Mouse (Mus musculus): ENCODE data around the gene Rpl13a. TPM values are rescaled to one million over a fixed set of nuclear protein-coding genes. Genes with fewer than 3 reads are reported as not detected.

Rpl13a gene
- polyA plus RNA-seq, 1 experiment: 859 TPM

GRCm38 (mm10) chr7:45162996-45163615, 34.5 kb upstream of the Rpl13a start:
- Histone ChIP-seq H3K4me1 (ENCODE audit: control insufficient read depth, insufficient read depth, low read length) (peaks cover 23% of the 10 kb centered on the region), H3K27ac (ENCODE audit: control insufficient read depth, insufficient read depth, low read depth, low read length) (no peak overlapping the region), H3K36me3 (ENCODE audit: control insufficient read depth, insufficient read depth, low read length) (peaks cover 2% of the 10 kb centered on the region; the same call in 1 of the 2 replicates), H3K4me3 (ENCODE audit: control insufficient read depth, low read depth, low read length) (no peak overlapping the region), H3K27me3 (ENCODE audit: control insufficient read depth, insufficient read depth, low read length) (no peaks in the 10 kb centered on the region)
- TF ChIP-seq POLR2A (IDR thresholded peaks at IDR 0.05; ENCODE audit: control insufficient read depth, low read depth, low read length): no peak
- no peak for TF ChIP-seq CTCF (IDR thresholded peaks at IDR 0.05; ENCODE audit: control insufficient read depth, insufficient read depth, insufficient replicate concordance, low read depth, low read length)

- peak overlapping the region; percentile 68 for H3K4me3 ChIP-seq (ENCODE audit: control insufficient read depth, low read depth, low read length)
- H3K36me3 ChIP-seq (ENCODE audit: control insufficient read depth, insufficient read depth, low read length): peaks cover 3% of the 10 kb centered on the region; the same call in 1 of the 2 replicates
- no peak overlapping the region for H3K27ac ChIP-seq (ENCODE audit: control insufficient read depth, insufficient read depth, low read depth, low read length)
- TF ChIP-seq CTCF (IDR thresholded peaks at IDR 0.05; ENCODE audit: control insufficient read depth, insufficient read depth, insufficient replicate concordance, low read depth, low read length) (no peak), POLR2A (IDR thresholded peaks at IDR 0.05; ENCODE audit: control insufficient read depth, low read depth, low read length) (no peak)
- no peaks in the 10 kb centered on the region for H3K27me3 ChIP-seq (ENCODE audit: control insufficient read depth, insufficient read depth, low read length)
- peaks cover 17% of the 10 kb centered on the region for H3K4me1 ChIP-seq (ENCODE audit: control insufficient read depth, insufficient read depth, low read length)
These were observed 34.0 kb upstream of the Rpl13a start for GRCm38 (mm10) chr7:45162551-45162950.

GRCm38 (mm10) chr7:45161612-45162473, 33.3 kb upstream of the Rpl13a start:
- Histone ChIP-seq H3K4me3 (ENCODE audit: control insufficient read depth, low read depth, low read length) (peak overlapping the region; percentile 68), H3K4me1 (ENCODE audit: control insufficient read depth, insufficient read depth, low read length) (peaks cover 16% of the 10 kb centered on the region), H3K27ac (ENCODE audit: control insufficient read depth, insufficient read depth, low read depth, low read length) (peak overlapping the region; percentile 26; the same call in 1 of the 2 replicates), H3K36me3 (ENCODE audit: control insufficient read depth, insufficient read depth, low read length) (peaks cover 3% of the 10 kb centered on the region; the same call in 1 of the 2 replicates), H3K27me3 (ENCODE audit: control insufficient read depth, insufficient read depth, low read length) (no peaks in the 10 kb centered on the region)
- no peak for TF ChIP-seq POLR2A (IDR thresholded peaks at IDR 0.05; ENCODE audit: control insufficient read depth, low read depth, low read length)
- TF ChIP-seq CTCF (IDR thresholded peaks at IDR 0.05; ENCODE audit: control insufficient read depth, insufficient read depth, insufficient replicate concordance, low read depth, low read length): peak; percentile 87

- Histone ChIP-seq H3K4me3 (ENCODE audit: control insufficient read depth, low read depth, low read length) (no peak overlapping the region), H3K4me1 (ENCODE audit: control insufficient read depth, insufficient read depth, low read length) (peaks cover 15% of the 10 kb centered on the region), H3K27me3 (ENCODE audit: control insufficient read depth, insufficient read depth, low read length) (no peaks in the 10 kb centered on the region), H3K27ac (ENCODE audit: control insufficient read depth, insufficient read depth, low read depth, low read length) (no peak overlapping the region), H3K36me3 (ENCODE audit: control insufficient read depth, insufficient read depth, low read length) (peaks cover 3% of the 10 kb centered on the region; the same call in 1 of the 2 replicates)
- TF ChIP-seq CTCF (IDR thresholded peaks at IDR 0.05; ENCODE audit: control insufficient read depth, insufficient read depth, insufficient replicate concordance, low read depth, low read length) (no peak), POLR2A (IDR thresholded peaks at IDR 0.05; ENCODE audit: control insufficient read depth, low read depth, low read length) (no peak)
These were observed 32.3 kb upstream of the Rpl13a start for GRCm38 (mm10) chr7:45160866-45161265.

- peaks cover 5% of the 10 kb centered on the region; the same call in 1 of the 2 replicates for H3K36me3 ChIP-seq (ENCODE audit: control insufficient read depth, insufficient read depth, low read length)
- H3K4me3 ChIP-seq (ENCODE audit: control insufficient read depth, low read depth, low read length): no peak overlapping the region
- TF ChIP-seq CTCF (IDR thresholded peaks at IDR 0.05; ENCODE audit: control insufficient read depth, insufficient read depth, insufficient replicate concordance, low read depth, low read length) (no peak), POLR2A (IDR thresholded peaks at IDR 0.05; ENCODE audit: control insufficient read depth, low read depth, low read length) (no peak)
- H3K4me1 ChIP-seq (ENCODE audit: control insufficient read depth, insufficient read depth, low read length): peaks cover 17% of the 10 kb centered on the region
- H3K27me3 ChIP-seq (ENCODE audit: control insufficient read depth, insufficient read depth, low read length): no peaks in the 10 kb centered on the region
- H3K27ac ChIP-seq (ENCODE audit: control insufficient read depth, insufficient read depth, low read depth, low read length): no peak overlapping the region
These were observed 31.8 kb upstream of the Rpl13a start for GRCm38 (mm10) chr7:45160316-45160800.

GRCm38 (mm10) chr7:45158991-45159390, 30.4 kb upstream of the Rpl13a start:
- peaks cover 5% of the 10 kb centered on the region; the same call in 1 of the 2 replicates for H3K36me3 ChIP-seq (ENCODE audit: control insufficient read depth, insufficient read depth, low read length)
- no peak for TF ChIP-seq CTCF (IDR thresholded peaks at IDR 0.05; ENCODE audit: control insufficient read depth, insufficient read depth, insufficient replicate concordance, low read depth, low read length)
- no peak for TF ChIP-seq POLR2A (IDR thresholded peaks at IDR 0.05; ENCODE audit: control insufficient read depth, low read depth, low read length)

GRCm38 (mm10) chr7:45157459-45157858, 28.9 kb upstream of the Rpl13a start:
- Histone ChIP-seq H3K27ac (ENCODE audit: control insufficient read depth, insufficient read depth, low read depth, low read length) (no peak overlapping the region), H3K36me3 (ENCODE audit: control insufficient read depth, insufficient read depth, low read length) (peaks cover 5% of the 10 kb centered on the region; the same call in 1 of the 2 replicates), H3K27me3 (ENCODE audit: control insufficient read depth, insufficient read depth, low read length) (no peaks in the 10 kb centered on the region), H3K4me1 (ENCODE audit: control insufficient read depth, insufficient read depth, low read length) (peaks cover 10% of the 10 kb centered on the region), H3K4me3 (ENCODE audit: control insufficient read depth, low read depth, low read length) (no peak overlapping the region)
- TF ChIP-seq POLR2A (IDR thresholded peaks at IDR 0.05; ENCODE audit: control insufficient read depth, low read depth, low read length) (no peak), CTCF (IDR thresholded peaks at IDR 0.05; ENCODE audit: control insufficient read depth, insufficient read depth, insufficient replicate concordance, low read depth, low read length) (no peak)

More at GRCm38 (mm10) chr7:45158991-45159390, 30.4 kb upstream of the Rpl13a start:
- Histone ChIP-seq H3K27me3 (ENCODE audit: control insufficient read depth, insufficient read depth, low read length) (no peaks in the 10 kb centered on the region), H3K27ac (ENCODE audit: control insufficient read depth, insufficient read depth, low read depth, low read length) (no peak overlapping the region), H3K4me3 (ENCODE audit: control insufficient read depth, low read depth, low read length) (no peak overlapping the region), H3K4me1 (ENCODE audit: control insufficient read depth, insufficient read depth, low read length) (peaks cover 16% of the 10 kb centered on the region)

Measured in testis, adult 2 months (tissue).